Mouse (Mus musculus): Measurements from ENCODE around the gene Tamm41. TPM values are rescaled to one million over a fixed set of nuclear protein-coding genes. Genes with fewer than 3 reads are reported as not detected.

Tamm41 gene
- polyA plus RNA-seq, 1 experiment from 2014 or later = 57.7 TPM

Other genes with a start within 250 kb of the Tamm41 start
- gene Vgll4, start 67.9 kb downstream of the Tamm41 start, polyA plus RNA-seq (2016; fragmentation: Nextera tagmentation; extraction: Ambion mirVana) = 94.2 and 94.3 TPM in 2 replicates
- 13.2 and 15.4 TPM in 2 replicates for gene Syn2, start 97.0 kb upstream of the Tamm41 start, polyA plus RNA-seq (2016; fragmentation: Nextera tagmentation; extraction: Ambion mirVana)
- gene Gm17482, start 189.5 kb upstream of the Tamm41 start, polyA plus RNA-seq (2016; fragmentation: Nextera tagmentation; extraction: Ambion mirVana) = not detected in 2 replicates
- 1.4 and 2.2 TPM in 2 replicates for gene Timp4, start 214.3 kb upstream of the Tamm41 start, polyA plus RNA-seq (2016; fragmentation: Nextera tagmentation; extraction: Ambion mirVana)

All from hindbrain, embryonic 12.5 days (tissue).